Mouse (Mus musculus) intestine, postnatal 0 days (tissue): ENCODE measurements around the gene Shisal2b. TPM values are rescaled to one million over a fixed set of nuclear protein-coding genes. Genes with fewer than 3 reads are reported as not detected.

Experiments used
- ATAC-seq: fragments of 200-750 bp; cut with Nextera tagmentation; 2 replicates; pipeline ENCODE4 v1.8.0; 2017; ENCODE audit warnings: mild to moderate bottlenecking, moderate TSS enrichment, moderate library complexity
- H3K27ac ChIP-seq: fragments of 300-500 bp; sonication (generic); 2 replicates; pipeline ENCODE4 v1.5.1; 2014; ENCODE audit warnings: mild to moderate bottlenecking, low read depth, low read length, moderate library complexity
- H3K27me3 ChIP-seq: fragments of 300-500 bp; sonication (generic); replicated peaks from 2 replicates; pipeline ENCODE4 v1.6.1; 2014; ENCODE audit warnings: low read length, mixed read lengths; ENCODE audit not compliant: control insufficient read depth, insufficient read depth
- H3K36me3 ChIP-seq: fragments of 300-500 bp; sonication (generic); 2 replicates; pipeline ENCODE4 v1.6.1; 2014; ENCODE audit warnings: mild to moderate bottlenecking, moderate library complexity; ENCODE audit not compliant: control insufficient read depth, insufficient read depth
- H3K4me1 ChIP-seq: fragments of 300-500 bp; sonication (generic); replicated peaks from 2 replicates; pipeline ENCODE4 v1.6.1; 2014; ENCODE audit warnings: antibody characterized with exemption, low read length, mixed read lengths; ENCODE audit not compliant: control insufficient read depth, insufficient read depth
- H3K4me2 ChIP-seq: fragments of 300-500 bp; sonication (generic); replicated peaks from 2 replicates; pipeline ENCODE4 v1.6.1; 2014; ENCODE audit warnings: low read depth, mild to moderate bottlenecking, moderate library complexity
- H3K4me3 ChIP-seq: fragments of 300-500 bp; sonication (generic); 2 replicates; pipeline ENCODE4 v1.5.1; 2014; ENCODE audit warnings: low read depth, low read length
- H3K9ac ChIP-seq: fragments of 300-500 bp; sonication (generic); 2 replicates; pipeline ENCODE4 v1.6.1; 2014; ENCODE audit warnings: mild to moderate bottlenecking, low read depth, low read length
- H3K9me3 ChIP-seq: fragments of 300-500 bp; sonication (generic); 2 replicates; pipeline ENCODE4 v1.6.1; 2016; ENCODE audit warnings: mixed run types; ENCODE audit not compliant: control insufficient read depth
- CTCF ChIP-seq: sonication (generic); IDR thresholded peaks from 2 replicates; pipeline ENCODE4 v1.5.1; 2016; ENCODE audit warnings: low read depth, mild to moderate bottlenecking, control low read depth, antibody characterized with exemption, moderate library complexity
- WGBS: fragments of 180-500 bp; shearing (Covaris S2); extraction: QIAGEN DNeasy Blood & Tissue Kit; methylation state at CpG from one replicate; pipeline ENCODE4 v1.1.7; 2014; 5-methylcytosine and 5-hydroxymethylcytosine counted together
- polyA plus RNA-seq: library from polyadenylated mRNA; unstranded; fragments of >200 nt; fragmentation: Nextera tagmentation; extraction: Ambion mirVana; gene quantifications from 2 replicates; pipeline ENCODE4 v1.2.1, GENCODE M21; 2015

Shisal2b gene
- polyA plus RNA-seq, 1 experiment from 2014 or later, result 0.25 TPM

GRCm38 (mm10) chr13:104886308-104887032 is 22.8 kb upstream of the Shisal2b start:
- no peak for TF ChIP-seq CTCF
- Histone ChIP-seq H3K4me2 (no peak overlapping the region), H3K36me3 (no peaks in the 10 kb centered on the region), H3K27ac (no peak overlapping the region), H3K4me3 (no peak overlapping the region), H3K4me1 (no peaks in the 10 kb centered on the region), H3K9ac (no peak overlapping the region), H3K9me3 (no peaks in the 10 kb centered on the region), H3K27me3 (no peaks in the 10 kb centered on the region)
- 73% methylated on average over 8 of the region's 8 CpGs for WGBS
- no peak for ATAC-seq

GRCm38 (mm10) chr13:104883566-104884249 is 20.0 kb upstream of the Shisal2b start:
- 19% methylated on average over 15 of the region's 16 CpGs for WGBS
- no peaks in the 10 kb centered on the region for H3K36me3 ChIP-seq
- H3K4me1 ChIP-seq, result no peaks in the 10 kb centered on the region
- no peak for TF ChIP-seq CTCF
- H3K9me3 ChIP-seq, result no peaks in the 10 kb centered on the region
- H3K27me3 ChIP-seq, result no peaks in the 10 kb centered on the region
- no peak overlapping the region for H3K4me2 ChIP-seq
- H3K4me3 ChIP-seq, result no peak overlapping the region
- ATAC-seq, result no peak
- no peak overlapping the region for H3K9ac ChIP-seq
- H3K27ac ChIP-seq, result no peak overlapping the region

DNA sequence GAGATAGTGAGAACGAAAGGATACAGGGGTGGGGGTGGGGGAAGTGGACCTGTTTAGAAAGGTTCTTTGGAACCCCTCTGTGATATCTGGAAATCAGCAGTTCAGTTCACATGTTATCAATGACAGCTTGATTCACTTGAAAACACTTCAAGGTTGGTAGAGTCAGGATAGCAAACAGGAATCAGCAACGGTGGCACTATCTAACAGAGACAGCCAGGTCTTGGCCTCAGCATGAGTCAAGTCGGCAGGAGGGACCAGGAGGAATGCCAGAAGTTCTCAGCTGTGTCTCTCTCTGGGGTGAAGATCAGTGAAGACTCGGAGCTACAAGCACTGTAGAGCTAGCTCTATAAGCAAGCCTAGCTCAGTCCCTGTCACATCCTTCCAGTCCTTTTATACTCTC is 14.8 kb upstream of the Shisal2b start:
- Histone ChIP-seq H3K27me3 (no peaks in the 10 kb centered on the region), H3K9me3 (no peaks in the 10 kb centered on the region), H3K9ac (no peak overlapping the region), H3K4me2 (no peak overlapping the region), H3K4me3 (no peak overlapping the region), H3K4me1 (no peaks in the 10 kb centered on the region), H3K36me3 (no peaks in the 10 kb centered on the region), H3K27ac (no peak overlapping the region)
- WGBS, result 67% methylated on average over 4 of the region's 4 CpGs
- no peak for ATAC-seq
- TF ChIP-seq CTCF, result no peak

DNA sequence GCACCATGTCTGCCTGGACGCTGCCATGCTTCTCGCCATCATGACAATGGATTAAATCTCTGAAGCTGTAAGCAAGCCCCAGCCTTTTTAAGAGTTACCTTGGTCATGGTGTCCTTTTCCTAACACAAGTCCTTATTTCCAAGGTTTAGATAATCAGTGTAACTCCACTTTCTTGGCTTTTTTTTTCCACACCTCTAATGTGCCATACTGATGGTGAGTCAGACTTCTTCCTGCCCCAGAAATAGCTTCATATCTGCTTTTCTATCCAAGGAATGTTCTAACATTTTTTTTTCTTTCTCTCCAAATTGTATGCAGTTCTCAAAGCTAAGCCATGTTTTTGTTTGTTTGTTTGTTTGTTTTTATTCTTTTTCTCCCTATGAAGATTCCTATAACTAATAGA is 6.2 kb upstream of the Shisal2b start:
- Histone ChIP-seq H3K4me2 (no peak overlapping the region), H3K36me3 (no peaks in the 10 kb centered on the region), H3K9ac (no peak overlapping the region), H3K27me3 (no peaks in the 10 kb centered on the region), H3K9me3 (no peaks in the 10 kb centered on the region), H3K4me3 (no peak overlapping the region), H3K4me1 (no peaks in the 10 kb centered on the region), H3K27ac (no peak overlapping the region)
- WGBS, result 84% methylated on average over 2 of the region's 2 CpGs
- no peak for ATAC-seq
- no peak for TF ChIP-seq CTCF

- H3K4me2 ChIP-seq, result no peak overlapping the region
- 0 out of 2 replicates have a peak, but pooled peaks cover 8% of the 10 kb centered on the region for H3K27me3 ChIP-seq
- H3K4me1 ChIP-seq, result no peaks in the 10 kb centered on the region
- 76% methylated on average over 5 of the region's 5 CpGs for WGBS
- H3K36me3 ChIP-seq, result no peaks in the 10 kb centered on the region
- H3K27ac ChIP-seq, result no peak overlapping the region
- no peak overlapping the region for H3K9ac ChIP-seq
- ATAC-seq, result no peak
- H3K4me3 ChIP-seq, result no peak overlapping the region
- H3K9me3 ChIP-seq, result no peaks in the 10 kb centered on the region
- TF ChIP-seq CTCF, result no peak
Observed at GRCm38 (mm10) chr13:104866726-104867125, 3.0 kb upstream of the Shisal2b start.

DNA sequence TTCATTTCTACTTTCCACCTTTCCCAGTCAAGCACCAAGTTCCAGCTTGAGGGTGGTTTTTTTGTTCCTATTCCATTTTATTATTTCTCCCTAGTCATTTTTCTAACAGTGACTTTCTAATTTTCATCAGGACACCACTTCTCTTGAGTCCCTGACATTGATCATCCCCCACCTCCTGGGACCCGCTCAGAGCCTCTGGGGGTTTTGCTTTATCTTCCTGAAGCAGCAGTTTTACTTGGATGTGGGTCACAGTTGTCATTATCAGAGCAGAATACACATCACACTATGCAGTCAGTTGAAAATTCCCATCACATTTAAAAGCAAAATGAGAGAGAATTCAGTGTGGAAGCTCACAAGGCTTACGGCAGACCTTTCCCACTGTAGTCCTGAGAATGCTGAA is 10.0 kb downstream of the Shisal2b start:
- Histone ChIP-seq H3K4me3 (no peak overlapping the region), H3K4me2 (no peak overlapping the region), H3K9ac (no peak overlapping the region), H3K27ac (no peak overlapping the region), H3K36me3 (no peaks in the 10 kb centered on the region), H3K4me1 (no peaks in the 10 kb centered on the region), H3K27me3 (no peaks in the 10 kb centered on the region), H3K9me3 (no peaks in the 10 kb centered on the region)
- ATAC-seq, result no peak
- 80% methylated on average over 2 of the region's 2 CpGs for WGBS
- no peak for TF ChIP-seq CTCF
